Mouse (Mus musculus) activated CD4-positive, CD25-positive, alpha-beta regulatory T cell, adult 4 months (primary cell): ENCODE data around the gene Abl1. TPM values are rescaled to one million over a fixed set of nuclear protein-coding genes. Genes with fewer than 3 reads are reported as not detected.
"Not testable (repeated sequence)": the region's sequence is repeated elsewhere in the genome, so short reads cannot be mapped to it uniquely, and the experiment has no call there.

Experiments
- ATAC-seq: one replicate; pipeline ENCODE4 v1.8.0; 2017
- polyA plus RNA-seq, 2 experiments: library from polyadenylated mRNA; unstranded; fragments of 100-300 nt; shearing (Covaris generic); gene quantifications; one replicate each; pipeline ENCODE4 v1.2.1; 2017

The Abl1 gene
- polyA plus RNA-seq: 1 to 10 TPM; 7.4 to 8.1 TPM

DNA sequence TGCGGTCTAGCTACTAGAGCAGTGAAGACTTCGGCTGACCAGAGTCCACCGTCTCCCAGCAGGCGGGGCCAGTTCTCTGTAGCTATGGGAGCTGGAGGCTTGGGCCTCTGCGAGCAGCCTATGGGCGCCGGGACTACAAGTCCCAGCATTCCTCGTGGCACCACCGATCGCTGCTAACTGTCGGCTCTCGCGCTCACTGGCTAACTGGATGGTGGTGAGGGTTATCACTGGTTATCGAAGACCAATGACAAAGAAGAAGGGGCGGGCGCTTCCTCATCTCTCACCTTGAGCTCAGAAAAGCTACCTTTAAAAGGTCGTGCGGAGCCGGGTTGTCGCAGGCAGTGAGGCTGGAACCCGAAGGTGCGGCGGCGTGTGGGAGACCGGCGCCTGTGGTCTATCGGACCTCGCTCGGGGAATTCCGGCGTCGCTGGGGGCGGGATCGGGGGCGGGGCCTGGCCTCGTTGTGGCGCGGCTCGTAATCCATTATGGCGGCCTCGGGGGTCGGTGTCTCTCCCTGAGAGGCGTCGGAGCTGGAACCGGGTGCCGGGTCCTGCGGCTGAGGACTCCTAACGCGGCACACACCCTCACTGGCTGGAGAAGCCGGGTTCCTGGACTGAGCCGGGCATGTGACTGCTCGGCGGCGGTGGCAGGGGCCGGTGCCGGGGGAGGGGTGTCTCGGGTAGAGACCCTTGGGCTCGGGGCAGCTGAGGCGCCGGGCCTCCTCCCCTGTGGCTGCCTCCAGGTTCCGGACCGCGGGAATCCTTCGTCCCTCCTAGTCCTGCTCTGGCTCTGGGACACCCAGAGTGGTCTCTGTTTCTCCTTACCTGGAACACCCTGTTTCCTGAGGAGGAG, at the start of gene Abl1:
Gene Abl1 (plus strand): TSS at position 303 of the 852 bp plus-strand sequence.
- peak; percentile 99 for ATAC-seq

DNA sequence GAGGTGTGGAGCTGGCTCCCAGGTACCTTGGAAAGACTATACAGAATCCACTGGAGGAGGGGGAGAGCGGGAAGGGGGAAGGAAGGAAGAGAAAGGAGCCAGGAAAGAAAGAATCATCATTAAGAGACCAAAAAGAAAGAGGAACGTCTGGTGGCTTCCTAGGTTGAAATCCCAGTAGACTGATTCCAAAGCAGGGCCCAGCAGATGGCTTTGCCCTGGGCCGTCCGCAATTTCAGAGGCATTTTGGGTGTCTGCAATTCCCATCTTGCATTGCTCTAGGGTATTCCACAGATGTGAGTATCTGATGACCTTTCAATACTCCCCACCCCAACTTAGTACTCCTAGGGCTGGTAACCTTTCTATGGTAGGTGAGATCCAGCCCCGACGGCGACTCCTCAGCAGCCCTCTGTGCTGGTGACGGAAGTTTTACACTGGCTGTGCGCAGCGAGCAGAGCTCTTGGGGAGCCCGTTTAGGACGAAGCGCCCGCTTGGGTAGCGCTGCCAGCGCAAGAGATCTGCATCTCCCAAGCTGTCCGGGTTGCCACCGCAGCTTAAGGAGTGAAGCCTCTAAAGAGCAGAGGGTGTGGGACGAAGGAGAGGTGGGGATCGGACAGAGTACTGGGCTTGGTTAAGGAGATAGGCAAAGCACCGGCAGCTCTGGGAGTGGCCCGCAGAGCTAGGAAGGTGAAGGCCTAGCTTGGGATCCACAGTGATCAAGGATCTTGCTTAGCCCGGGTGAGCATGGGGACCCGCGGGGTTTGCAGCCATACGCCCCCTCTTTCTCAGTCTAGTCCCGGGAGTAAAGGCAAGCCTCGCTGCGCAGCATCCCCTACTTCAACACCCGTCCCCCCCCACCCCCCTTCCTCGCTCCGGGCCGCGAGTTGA, 49.4 kb upstream of the Abl1 start:
- no peak for ATAC-seq

DNA sequence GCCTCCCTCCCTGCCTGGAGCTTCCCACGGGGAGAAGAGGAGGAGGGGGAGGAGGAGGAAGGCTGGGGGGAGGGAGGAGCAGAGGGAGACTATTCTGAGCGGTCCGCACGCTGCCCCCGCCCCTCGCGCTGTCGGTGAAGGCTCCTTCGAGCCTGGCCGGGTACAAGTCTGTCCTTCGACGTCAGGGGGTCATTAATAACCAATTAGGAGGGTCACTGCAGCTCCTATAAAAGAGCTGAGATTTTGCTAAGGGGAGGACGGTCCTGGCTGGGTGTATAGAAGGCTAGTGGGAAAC, 48.8 kb upstream of the Abl1 start:
- ATAC-seq: no peak

DNA sequence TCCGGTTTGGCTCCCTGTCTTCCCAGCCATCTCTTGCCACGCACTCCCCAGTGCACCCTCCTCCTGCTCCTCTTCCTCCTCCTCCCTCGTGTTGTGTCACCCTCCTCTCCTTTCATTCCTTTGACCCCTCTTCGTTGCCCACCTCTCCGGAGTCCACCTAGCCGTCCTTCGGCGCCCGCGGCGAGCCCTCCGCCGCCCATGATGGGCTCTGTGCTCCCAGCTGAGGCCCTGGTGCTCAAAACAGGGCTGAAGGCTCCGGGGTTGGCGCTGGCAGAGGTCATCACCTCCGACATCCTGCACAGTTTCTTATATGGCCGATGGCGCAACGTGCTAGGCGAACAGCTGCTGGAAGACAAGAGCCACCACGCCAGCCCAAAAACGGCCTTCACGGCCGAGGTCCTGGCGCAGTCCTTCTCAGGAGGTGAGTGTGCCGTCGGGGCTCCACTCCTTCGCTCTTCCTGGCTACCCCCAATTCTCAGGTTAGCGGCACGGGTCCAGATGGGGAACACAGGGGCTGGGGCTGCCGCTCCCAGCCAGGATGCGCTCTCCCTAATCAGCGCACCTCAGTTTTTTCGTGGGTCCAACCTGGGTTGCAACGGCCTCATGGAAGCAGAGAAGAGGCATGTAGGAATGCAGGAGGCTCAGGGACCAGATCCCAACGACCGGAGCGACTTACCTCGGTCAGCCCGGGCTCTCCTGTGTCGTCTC, 48.1 kb upstream of the Abl1 start, which contains the start of gene Prdm12:
Gene Prdm12 (plus strand): TSS at position 137 of the 708 bp plus-strand sequence.
- ATAC-seq: no peak

DNA sequence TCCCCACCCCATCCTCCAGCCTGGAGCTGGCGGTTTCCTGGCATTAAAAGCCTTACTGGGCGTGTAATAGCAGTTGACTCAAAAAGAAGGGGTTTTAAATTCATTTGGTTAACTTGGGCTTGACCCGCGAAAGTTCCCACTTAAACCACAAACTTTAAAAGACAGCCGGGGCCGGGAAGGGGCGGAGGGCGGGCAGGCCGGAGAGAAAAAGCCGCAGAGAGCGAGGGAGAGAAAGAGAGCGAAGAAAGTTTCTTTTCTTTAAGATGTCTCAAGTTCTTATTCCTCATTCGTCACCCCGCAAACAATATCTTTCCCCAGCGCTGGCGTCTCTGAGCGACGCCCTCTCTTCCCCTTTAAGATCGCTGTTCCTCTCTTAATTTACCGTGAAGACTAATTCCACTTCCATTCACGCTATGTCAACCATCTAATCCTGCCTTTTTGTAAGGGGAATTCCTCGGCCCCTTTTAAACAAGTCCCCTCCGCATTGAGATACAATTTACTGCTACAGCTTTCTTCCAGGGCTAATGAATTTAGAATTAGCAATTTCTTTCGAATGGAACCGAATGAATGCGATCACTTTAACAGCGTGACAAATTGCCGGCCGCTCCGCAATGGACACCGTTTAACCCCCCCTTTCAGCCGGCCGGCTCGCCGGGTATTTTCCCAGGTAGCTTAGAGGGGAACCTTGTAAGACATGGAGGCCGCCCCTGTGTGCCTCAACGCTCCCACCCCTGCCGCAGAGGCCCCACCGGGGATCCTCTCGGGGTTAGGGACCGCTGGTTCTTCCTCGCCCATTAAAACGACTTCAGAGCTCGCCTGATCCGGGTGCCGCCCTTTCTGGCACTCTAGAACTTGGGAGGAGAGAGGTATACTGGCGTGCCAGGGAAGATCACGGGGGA, 47.3 kb upstream of the Abl1 start:
- ATAC-seq: no peak

DNA sequence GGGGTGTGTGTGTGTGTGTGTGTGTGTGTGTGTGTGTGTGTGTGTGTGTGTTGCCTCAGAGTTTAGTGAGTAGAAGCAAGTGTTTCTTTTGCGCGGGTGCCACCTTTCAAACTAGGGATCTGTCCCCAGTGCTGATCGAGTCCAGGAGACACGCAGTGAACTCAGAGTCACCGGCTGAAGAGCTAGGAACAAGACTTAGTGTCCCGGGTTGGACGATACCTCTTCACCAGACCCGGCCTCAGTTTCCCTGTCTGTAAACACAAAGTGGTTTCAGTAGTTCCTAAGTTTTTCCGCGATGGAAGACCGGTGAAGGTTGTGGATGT, 46.7 kb upstream of the Abl1 start:
- ATAC-seq: no peak

DNA sequence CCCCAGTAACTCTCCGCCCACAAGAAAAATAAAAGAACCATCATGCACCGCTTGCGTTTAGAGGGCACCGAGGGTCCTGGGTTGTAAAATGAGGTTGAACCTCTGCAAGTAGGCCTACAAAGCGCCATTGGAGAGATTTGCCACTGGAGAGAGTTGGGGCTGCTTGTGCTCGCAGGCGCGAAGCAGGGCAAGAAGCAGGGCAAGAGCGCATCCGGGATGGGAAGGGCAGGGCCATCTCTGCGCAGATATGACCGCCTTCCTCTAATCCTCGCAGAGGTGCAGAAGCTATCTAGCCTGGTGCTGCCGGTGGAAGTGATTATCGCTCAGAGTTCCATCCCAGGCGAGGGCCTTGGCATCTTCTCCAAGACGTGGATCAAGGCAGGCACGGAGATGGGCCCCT, 46.2 kb upstream of the Abl1 start:
- ATAC-seq: no peak

DNA sequence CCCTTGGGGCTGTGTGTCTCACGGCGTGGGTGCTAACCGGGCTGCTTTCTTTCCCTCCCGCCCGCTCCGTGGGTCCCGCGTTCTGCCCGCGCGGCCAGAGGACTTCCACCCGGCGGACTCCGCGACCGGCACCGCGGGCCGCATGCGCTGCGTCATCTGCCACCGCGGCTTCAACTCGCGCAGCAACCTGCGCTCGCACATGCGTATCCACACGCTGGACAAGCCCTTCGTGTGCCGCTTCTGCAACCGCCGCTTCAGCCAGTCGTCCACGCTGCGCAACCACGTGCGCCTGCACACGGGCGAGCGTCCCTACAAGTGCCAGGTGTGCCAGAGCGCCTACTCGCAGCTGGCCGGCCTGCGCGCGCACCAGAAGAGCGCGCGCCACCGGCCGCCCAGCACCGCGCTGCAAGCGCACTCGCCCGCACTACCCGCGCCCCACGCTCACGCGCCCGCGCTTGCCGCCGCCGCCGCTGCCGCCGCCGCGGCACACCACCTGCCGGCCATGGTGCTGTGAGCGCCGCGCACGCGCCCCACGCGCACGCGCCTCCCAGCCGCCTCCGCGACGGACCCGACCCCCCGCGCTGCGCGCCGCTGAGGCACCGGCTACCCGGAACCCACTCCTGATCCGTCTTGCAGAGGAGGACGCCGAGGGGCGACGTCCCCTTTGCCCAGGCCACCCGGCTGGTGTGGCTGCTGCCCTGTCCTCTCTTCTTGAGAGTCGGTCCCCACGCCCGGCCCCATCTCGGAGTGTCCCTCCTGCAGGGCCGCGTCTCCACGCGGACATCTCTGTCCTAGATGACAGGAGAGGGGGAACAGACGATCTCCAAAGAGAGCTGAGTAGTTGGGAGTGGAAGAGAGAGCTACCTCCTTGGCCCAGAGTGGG, 34.0 kb upstream of the Abl1 start:
- no peak for ATAC-seq

DNA sequence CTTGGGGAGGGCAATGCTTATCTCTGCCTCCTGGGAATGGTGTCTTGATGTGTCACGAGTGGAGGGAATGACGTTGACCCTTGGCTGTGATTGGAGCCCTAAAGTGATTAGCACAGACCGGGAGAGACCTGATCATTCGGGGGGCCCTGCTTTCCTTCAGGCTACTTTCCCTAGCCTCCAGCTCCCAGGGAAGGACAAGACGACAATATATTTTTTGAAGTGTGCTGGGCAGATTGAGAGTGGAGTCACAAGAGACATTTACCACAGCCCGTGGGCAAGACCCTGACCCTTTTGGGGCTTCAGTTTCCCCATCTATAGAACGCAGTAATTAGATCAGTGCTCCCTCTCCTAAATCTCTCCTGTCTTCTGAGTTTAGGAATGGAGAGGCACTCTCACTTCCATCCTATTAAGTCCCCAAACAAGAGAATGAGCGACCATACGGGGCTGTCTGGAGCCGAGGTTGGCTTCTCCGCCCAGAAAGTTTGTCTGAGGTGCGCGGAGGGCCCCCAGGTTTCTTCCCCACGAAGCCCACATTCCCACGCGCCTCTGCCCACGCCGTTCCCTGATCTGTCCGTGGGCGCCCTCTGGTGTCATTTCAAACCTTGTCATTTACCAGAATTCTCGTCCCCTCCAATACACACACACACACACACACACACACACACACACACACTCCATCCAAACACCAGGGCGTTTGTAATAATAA, 33.2 kb upstream of the Abl1 start:
- ATAC-seq: no peak

DNA sequence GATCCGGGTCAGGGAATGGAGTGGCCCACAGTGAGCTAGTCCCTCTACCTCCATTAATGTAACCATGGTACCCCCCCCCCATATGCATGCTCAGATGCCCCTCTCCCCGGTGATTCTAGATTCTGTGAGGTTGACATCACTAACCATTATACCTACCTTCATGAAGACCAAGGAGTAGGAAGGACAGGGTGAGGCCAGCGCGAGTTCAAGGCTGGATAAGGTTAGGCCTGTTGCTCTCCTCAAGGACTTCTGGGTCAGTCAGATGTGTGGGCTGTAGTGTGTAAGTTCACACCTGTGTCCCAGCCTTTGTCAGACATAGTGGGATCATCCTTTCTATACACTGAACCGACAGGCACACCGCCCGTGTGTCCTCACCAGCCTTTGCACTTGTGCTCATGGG, 31.8 kb upstream of the Abl1 start:
- ATAC-seq: no peak

DNA sequence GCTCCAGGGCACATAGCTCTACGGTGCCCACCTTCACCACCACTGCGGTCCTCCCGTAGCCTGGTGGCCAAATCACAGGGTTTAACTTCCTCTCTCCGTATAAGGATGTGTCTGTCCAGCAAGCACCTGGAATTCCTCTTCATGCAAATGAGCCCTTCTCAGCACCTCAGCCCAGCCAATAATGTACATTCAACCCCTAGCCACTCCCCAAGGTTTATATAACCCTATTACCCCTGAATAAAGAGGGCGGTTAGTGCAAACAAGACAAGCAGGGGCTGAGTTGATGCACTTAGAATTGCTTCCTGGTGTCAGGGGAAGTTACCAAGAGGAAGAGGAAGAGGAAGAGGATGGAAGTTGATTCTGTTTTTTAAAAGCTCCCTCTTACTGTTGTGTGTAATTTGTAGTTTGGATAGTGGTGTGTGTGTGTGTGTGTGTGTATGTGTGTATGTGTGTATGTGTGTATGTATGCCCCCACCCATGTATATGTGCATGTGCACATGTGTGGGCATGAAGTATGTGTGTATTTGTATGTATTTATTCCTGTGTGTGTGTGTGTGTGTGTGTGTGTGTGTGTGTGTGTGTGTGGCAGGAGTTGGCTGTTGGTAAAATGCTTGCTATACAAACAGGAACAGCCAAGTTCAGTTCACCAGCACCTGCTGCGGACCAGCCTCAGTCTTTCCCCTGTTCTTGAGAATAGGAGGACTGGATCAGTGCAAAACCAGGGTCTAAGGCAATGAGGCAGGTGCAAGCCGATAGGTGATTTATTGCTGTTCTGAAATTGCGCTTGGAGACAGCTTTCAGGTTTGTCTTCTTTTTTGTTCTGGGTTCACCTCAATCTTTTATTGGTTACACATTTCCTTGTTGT, 25.0 kb upstream of the Abl1 start:
- ATAC-seq: no peak

DNA sequence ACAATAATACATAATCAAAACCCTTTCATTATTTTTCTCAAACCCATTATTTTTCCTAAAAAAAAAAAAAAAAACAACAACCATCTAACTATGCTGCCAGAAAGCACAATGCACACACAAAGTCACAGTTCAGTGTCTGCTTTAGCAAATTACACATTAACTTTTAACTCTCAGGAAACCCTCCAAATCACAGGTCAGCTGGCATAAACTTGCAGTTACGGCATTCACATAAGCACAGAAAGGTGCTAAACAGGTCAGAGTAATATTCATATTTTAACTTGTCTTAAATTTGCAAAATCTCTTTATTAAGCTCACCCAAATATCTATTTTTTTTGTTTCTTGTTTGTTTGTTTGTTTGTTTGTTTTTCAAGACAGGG, 24.4 kb upstream of the Abl1 start:
- ATAC-seq: no peak

DNA sequence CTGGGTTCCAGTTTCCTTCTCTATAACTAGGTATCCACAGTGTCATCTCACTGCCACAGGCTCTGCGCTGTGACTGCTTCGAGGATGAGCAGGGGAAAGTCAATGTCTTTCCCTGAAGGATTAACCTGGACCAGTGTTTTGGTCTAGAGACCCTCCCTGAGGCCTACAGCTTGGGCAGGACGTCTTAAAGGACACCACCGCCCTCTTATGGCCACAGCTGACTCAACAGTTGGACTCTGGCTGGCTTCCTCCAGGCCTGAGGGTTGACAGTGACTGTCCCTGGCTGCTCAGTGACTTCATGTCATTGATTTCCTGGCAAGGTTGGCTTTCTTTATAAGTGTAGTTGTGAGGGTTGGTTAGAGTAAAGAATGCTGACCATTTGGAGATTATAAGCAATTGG, 20.8 kb upstream of the Abl1 start:
- ATAC-seq: no peak

DNA sequence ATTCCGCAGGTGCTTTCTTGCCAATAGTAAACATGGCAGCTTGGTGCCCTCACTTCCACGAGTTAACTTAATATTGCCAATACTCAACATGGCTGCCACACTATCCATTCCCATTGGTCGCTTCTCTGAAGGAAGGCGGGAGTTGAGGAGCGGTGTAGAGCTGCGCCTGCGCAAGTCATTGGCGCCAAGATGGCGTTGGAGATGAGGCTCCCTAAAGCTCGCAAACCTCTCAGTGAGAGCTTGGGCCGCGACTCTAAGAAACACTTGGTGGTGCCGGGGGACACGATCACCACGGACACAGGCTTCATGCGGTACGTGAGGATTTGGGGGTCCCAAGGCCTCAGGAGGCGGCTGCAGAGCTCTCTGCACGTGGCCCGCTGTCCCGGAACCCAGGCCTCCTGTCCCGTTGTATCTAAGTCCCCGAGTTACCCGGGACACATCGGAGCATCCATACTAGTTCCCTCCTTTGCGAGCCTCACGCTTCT, 17.6 kb upstream of the Abl1 start, which contains the start of gene Exosc2:
Gene Exosc2 (plus strand): TSS at position 165 of the 485 bp plus-strand sequence.
- peak; percentile 97 for ATAC-seq

DNA sequence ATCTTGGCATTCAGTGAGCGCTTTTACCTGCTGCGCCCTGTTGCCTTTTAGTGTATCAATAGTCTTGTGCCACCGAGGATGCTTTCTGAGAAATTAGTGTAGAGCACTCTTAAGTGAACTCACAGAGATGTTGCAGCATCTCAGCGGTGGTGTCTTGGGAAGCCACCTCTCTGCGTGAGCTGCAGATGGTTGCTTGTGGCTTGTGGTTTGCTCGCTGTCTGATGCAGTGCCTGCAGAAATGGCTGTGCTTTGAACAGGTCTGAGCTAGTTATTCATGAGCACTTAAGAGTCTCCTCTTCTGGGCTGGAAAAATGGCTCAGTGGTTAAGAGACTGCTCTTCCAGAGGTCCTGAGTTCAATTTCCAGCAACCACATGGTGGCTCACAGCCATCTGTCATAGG, 9.5 kb upstream of the Abl1 start:
- ATAC-seq: no peak

DNA sequence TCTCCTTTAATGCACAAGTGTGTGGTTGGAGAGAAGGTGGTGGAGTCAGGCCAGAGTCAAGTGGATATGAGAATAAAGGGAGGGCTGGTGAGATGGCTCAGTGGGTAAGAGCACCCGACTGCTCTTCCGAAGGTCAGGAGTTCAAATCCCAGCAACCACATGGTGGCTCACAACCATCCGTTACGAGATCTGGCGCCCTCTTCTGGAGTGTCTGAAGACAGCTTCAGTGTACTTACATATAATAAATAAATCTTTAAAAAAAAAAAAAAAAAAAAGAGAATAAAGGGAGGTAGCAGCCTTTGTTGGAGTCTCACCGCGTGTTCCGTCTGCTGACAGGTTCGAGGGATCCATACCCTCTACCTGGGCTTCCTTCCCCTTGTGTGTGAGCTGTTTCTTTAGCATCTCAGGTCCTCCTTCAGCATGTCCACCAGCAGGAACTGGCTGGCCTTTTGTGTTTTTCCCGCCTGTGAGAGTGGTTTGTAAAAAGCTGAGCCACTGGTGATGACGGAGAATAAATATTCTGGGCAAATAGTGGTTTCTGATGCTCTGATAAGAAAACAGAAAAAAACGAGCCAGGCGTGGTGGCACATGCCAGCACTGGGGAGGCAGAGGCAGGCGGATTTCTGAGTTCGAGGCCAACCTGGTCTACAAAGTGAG, 7.0 kb upstream of the Abl1 start:
- ATAC-seq: not testable (repeated sequence)

DNA sequence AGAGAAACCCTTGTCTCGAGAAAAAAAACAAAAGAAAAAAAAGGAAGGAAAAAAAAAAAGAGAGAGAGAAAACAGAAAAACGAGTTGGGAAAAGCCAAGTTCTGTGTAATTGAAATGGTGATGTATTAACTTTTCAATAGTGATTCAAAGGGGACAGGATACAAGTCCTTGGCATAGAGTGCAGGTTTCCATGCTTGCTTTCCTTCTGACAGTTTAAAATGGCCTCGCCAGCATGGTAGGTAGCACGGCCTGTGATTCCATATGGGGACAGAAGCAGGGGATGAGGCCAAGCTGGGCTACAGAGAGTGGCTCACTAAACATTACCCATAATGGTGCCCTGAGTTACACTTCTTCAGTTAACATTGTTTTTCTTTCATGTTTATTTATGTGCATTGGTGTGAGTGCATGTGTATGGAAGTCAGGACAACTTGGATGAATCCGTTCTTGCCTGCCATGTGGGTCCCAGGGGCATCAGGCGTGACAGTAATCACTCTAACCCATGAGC, 6.4 kb upstream of the Abl1 start:
- ATAC-seq: no peak

DNA sequence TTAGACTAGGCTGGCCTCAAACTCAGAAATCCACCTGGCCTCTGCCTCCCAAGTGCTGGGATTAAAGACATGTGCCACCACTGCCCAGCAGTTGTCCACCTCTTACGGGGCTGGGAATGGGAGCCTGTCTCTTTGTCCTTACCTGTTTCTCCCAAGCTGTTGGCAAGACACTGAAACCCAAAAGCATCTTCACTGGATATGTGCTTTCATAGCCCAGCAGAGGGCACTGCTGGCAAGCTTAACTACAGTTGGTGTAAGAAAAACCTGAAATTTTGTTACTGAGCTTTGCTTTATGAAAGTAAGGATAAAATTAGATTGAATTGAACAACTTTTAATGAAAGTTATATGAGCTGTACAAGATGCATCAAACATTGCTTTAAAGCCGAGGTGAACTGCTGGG, 4.5 kb upstream of the Abl1 start:
- no peak for ATAC-seq

DNA sequence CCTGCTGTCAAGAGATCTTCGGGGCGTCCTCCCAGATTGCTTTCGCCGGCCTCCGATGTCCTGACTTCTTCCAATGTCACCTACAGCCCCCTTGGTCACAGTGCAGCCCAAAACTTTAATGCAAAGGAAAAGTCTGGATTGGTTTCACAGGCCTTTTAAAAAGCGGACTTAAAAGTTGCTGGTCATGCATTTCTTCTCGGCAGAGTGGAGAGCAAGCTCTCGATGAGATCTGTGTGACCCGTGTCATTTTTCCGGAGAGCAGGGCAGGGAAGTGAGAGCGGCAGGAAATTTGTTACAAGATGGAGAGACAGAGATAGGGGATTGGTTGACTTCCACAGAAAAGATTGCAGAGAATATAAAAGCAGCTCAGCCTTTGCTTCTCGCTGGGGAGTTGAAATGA, 869 bp downstream of the Abl1 start:
- ATAC-seq: no peak
